Mouse (Mus musculus): Measurements from ENCODE around the gene Cyb561d2. TPM values are rescaled to one million over a fixed set of nuclear protein-coding genes. Genes with fewer than 3 reads are reported as not detected.

The Cyb561d2 gene
- total RNA-seq, 2 experiments from 2014 or later = 16.9 to 17.0 TPM

- DNase-seq (ENCODE audit: low spot score in 2 of 2) = no peak
- intact Hi-C loops (cut with DNase I) = no loop called here
Measured at GRCm38 (mm10) chr9:107551890-107552355, 9.9 kb upstream of the Cyb561d2 start.

GRCm38 (mm10) chr9:107551117-107551889 lies 9.3 kb upstream of the Cyb561d2 start, which contains the start of gene Rassf1:
Rassf1 (plus strand) TSS chr9:107551555.
- no peak for DNase-seq (ENCODE audit: low spot score in 2 of 2)
- intact Hi-C loops (cut with DNase I) = no loop called here

- no peak for DNase-seq (ENCODE audit: low spot score in 2 of 2)
- intact Hi-C loops (cut with DNase I) = no loop called here
Measured at GRCm38 (mm10) chr9:107550491-107551116, 8.6 kb upstream of the Cyb561d2 start.

- DNase-seq (ENCODE audit: low spot score in 2 of 2) = no peak
- intact Hi-C loops (cut with DNase I) = no loop called here
Measured at GRCm38 (mm10) chr9:107549297-107550074, 7.5 kb upstream of the Cyb561d2 start.

- intact Hi-C loops (cut with DNase I) = no loop called here
Measured at GRCm38 (mm10) chr9:107548820-107549219, 6.8 kb upstream of the Cyb561d2 start.

GRCm38 (mm10) chr9:107547957-107548356 lies 6.0 kb upstream of the Cyb561d2 start:
- DNase-seq (ENCODE audit: low spot score in 2 of 2) = no peak
- intact Hi-C loops (cut with DNase I) = no loop called here

More at GRCm38 (mm10) chr9:107548820-107549219, 6.8 kb upstream of the Cyb561d2 start:
- DNase-seq (ENCODE audit: low spot score in 2 of 2) = no peak

GRCm38 (mm10) chr9:107547026-107547425 lies 5.0 kb upstream of the Cyb561d2 start, which contains the start of gene Zmynd10:
Zmynd10 (plus strand) TSS chr9:107547298.
- intact Hi-C loops (cut with DNase I) = no loop called here

GRCm38 (mm10) chr9:107545602-107546001 lies 3.6 kb upstream of the Cyb561d2 start:
- DNase-seq (ENCODE audit: low spot score in 2 of 2) = peak; percentile 55 to 67
- intact Hi-C loops (cut with DNase I) = no loop called here

More at GRCm38 (mm10) chr9:107547026-107547425, 5.0 kb upstream of the Cyb561d2 start, which contains the start of gene Zmynd10:
- DNase-seq (ENCODE audit: low spot score in 2 of 2) = peak; percentile 84 to 87

- intact Hi-C loops (cut with DNase I) = no loop called here
- DNase-seq (ENCODE audit: low spot score in 2 of 2) = no peak
Measured at GRCm38 (mm10) chr9:107545199-107545598, 3.2 kb upstream of the Cyb561d2 start.

- no peak for DNase-seq (ENCODE audit: low spot score in 2 of 2)
- intact Hi-C loops (cut with DNase I) = no loop called here
Measured at GRCm38 (mm10) chr9:107544729-107545128, 2.7 kb upstream of the Cyb561d2 start.

GRCm38 (mm10) chr9:107544196-107544700 lies 2.3 kb upstream of the Cyb561d2 start:
- intact Hi-C loops (cut with DNase I) = no loop called here

GRCm38 (mm10) chr9:107543299-107543698 lies 1.3 kb upstream of the Cyb561d2 start:
- intact Hi-C loops (cut with DNase I) = no loop called here
- DNase-seq (ENCODE audit: low spot score in 2 of 2) = no peak

More at GRCm38 (mm10) chr9:107544196-107544700, 2.3 kb upstream of the Cyb561d2 start:
- no peak for DNase-seq (ENCODE audit: low spot score in 2 of 2)

- intact Hi-C loops (cut with DNase I) = no loop called here
- no peak for DNase-seq (ENCODE audit: low spot score in 2 of 2)
Measured at GRCm38 (mm10) chr9:107542721-107543120, 728 bp upstream of the Cyb561d2 start.

- intact Hi-C loops (cut with DNase I) = no loop called here
- no peak for DNase-seq (ENCODE audit: low spot score in 2 of 2)
Measured at GRCm38 (mm10) chr9:107542352-107542686, 326 bp upstream of the Cyb561d2 start.

GRCm38 (mm10) chr9:107541005-107541404 lies 988 bp downstream of the Cyb561d2 start:
- intact Hi-C loops (cut with DNase I) = no loop called here
- no peak for DNase-seq (ENCODE audit: low spot score in 2 of 2)

- DNase-seq (ENCODE audit: low spot score in 2 of 2) = no peak
- intact Hi-C loops (cut with DNase I) = no loop called here
Measured at GRCm38 (mm10) chr9:107540420-107540819, 1.6 kb downstream of the Cyb561d2 start.

- intact Hi-C loops (cut with DNase I) = no loop called here
- no peak for DNase-seq (ENCODE audit: low spot score in 2 of 2)
Measured at GRCm38 (mm10) chr9:107539940-107540339, 2.1 kb downstream of the Cyb561d2 start.

GRCm38 (mm10) chr9:107538711-107539110 lies 3.3 kb downstream of the Cyb561d2 start:
- intact Hi-C loops (cut with DNase I) = no loop called here
- no peak for DNase-seq (ENCODE audit: low spot score in 2 of 2)

GRCm38 (mm10) chr9:107538231-107538630 lies 3.8 kb downstream of the Cyb561d2 start:
- intact Hi-C loops (cut with DNase I) = no loop called here
- no peak for DNase-seq (ENCODE audit: low spot score in 2 of 2)

Measured in left cerebral cortex, postnatal 36 days (tissue).